Mouse (Mus musculus) adrenal gland, postnatal 10 days (tissue): Measurements from ENCODE around the gene Idnk. TPM values are rescaled to one million over a fixed set of nuclear protein-coding genes. Genes with fewer than 3 reads are reported as not detected.
A peak's percentile ranks its signal among the peaks of the same experiment; 100 is the strongest.
"Not testable (repeated sequence)": the region's sequence is repeated elsewhere in the genome, so short reads cannot be mapped to it uniquely, and the experiment has no call there.

Experiments
- DNase-seq: peaks from one replicate; pipeline ENCODE4 v3.0.0; 2021; ENCODE audit warnings: mixed read lengths
- total RNA-seq, 2 experiments: library from RNA; stranded (reverse); gene quantifications; 2 replicates each; pipeline ENCODE4 v1.2.3; 2021

Idnk gene
- total RNA-seq, 2 experiments from 2014 or later = 43.8 to 48.6 TPM

DNA sequence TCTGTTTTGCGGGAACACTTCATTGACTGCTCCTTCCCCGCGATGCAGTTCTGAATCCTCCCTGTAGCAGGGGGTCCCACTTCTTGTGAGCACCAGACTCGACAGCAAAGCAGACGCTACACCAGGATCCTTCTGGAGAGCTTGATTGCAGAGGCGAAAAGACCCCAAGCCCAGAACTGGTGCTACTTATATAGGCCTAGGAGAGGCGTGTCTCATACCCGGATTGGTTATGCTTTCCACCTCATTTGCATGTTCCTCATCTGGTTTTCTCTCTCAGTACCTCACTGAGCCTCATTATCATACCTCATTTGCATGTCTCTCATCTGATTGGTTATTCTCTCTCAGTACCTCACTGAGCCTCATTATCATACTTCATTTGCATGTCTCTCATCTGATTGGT lies 10.8 kb upstream of the Idnk start:
- DNase-seq = not testable (repeated sequence)

- DNase-seq = no peak
Observed at GRCm38 (mm10) chr13:58147760-58148159, 9.7 kb upstream of the Idnk start.

GRCm38 (mm10) chr13:58148256-58148831 lies 9.1 kb upstream of the Idnk start:
- peak; percentile 59 for DNase-seq

GRCm38 (mm10) chr13:58149033-58149558 lies 8.4 kb upstream of the Idnk start:
- DNase-seq = no peak

DNA sequence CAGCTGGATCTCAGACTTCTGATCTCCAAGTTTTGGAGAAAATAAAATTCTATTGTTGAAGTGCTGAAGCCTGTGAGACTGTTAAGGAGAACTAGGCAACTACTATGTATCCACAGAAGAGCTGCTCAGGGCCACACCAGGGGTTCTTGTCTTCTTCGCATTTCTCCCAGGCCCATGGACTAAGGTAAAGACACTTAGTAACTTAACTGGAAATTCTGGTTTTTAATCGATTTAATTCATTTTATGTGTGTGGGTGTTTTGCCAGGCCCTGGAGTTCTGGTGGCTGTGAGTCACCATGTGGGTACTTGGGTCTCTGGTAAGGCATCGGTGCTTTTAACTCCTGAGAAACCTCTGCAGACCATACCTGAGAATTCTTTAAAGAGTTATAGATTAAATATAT lies 7.8 kb upstream of the Idnk start:
- DNase-seq = no peak

- DNase-seq = no peak
Observed at GRCm38 (mm10) chr13:58150442-58150841, 7.0 kb upstream of the Idnk start.

- no peak for DNase-seq
Observed at GRCm38 (mm10) chr13:58156031-58156430, 1.4 kb upstream of the Idnk start.

- no peak for DNase-seq
Observed at GRCm38 (mm10) chr13:58157036-58157435, 413 bp upstream of the Idnk start.

DNA sequence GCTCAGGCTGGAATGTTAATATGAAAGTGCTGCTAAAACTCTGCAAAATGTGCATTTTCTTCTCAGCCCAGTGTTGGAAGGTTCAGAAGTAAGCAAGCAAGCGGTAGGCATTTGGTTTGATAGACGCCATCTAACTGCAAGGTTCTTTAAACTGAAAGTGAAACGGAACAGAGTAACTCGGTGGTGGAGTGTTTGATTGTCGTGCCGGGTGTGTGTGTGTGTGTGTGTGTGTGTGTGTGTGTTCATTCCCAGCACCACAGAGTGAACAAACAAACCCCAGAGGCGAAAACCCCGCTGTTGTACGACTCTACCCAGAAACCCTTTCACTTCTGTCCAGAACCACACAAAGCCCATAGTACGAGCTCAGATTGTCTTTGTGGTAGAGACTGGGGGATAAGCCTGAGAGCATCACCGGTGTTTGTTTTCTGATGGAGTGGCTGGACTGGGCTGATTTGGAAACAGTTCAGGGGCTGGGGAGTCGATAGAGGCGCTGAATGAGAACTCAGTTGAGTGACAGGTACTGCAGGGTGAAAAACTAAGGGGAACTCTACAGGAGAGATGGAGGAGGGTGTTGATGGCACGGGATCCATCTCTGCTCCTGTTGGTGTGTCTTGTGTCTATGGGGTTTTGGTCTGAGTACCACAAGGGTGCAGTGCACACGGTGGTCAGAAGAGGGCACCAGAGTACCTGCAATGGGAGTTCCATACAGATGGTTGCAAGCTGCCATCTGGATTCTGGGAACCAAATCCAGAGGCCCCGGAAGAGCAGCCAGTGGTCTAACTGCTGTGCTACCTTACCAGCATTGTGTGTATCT lies 857 bp downstream of the Idnk start:
- DNase-seq = peak; percentile 93

DNA sequence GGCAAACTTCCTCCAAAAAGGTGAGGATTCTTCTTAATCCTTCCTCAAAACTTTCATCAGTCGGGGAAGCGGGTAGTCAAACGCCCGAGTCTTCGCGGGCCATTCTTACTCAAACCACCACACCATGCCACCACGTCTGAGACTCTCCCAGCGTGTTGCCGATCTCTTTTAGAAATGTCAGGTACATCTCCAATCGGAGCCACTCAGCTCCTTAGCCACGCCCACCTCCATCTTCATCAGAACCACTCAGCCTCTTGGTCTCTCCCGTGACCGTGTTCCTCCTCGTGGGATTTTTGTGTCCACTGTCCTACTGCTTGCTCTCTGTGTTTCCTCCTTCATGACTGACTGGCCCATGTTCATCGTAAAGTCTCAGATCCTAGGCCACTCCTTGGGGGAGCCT lies 3.3 kb downstream of the Idnk start:
- DNase-seq = no peak

- DNase-seq = no peak
Observed at GRCm38 (mm10) chr13:58163343-58163742, 5.9 kb downstream of the Idnk start.

DNA sequence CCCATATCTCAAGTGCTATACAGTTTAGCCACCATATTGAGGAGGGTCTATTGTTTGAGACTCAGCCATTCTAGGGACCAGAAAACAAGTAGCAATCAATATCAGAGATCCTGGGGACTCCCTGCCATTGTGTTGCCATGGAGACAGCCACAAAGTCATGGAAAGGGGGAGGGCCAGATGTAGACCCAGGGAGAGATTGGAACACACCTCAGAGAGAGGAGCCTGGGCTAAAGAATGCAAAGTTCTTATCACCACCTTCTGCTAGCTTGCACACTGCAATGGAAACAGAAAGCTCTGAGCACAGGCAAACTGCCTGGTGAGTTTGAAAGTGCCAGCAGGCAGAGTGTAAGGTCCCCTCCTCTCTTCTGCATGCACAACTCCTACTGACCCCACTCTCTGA lies 10.7 kb downstream of the Idnk start:
- no peak for DNase-seq

- DNase-seq = no peak
Observed at GRCm38 (mm10) chr13:58176105-58176504, 18.7 kb downstream of the Idnk start.

DNA sequence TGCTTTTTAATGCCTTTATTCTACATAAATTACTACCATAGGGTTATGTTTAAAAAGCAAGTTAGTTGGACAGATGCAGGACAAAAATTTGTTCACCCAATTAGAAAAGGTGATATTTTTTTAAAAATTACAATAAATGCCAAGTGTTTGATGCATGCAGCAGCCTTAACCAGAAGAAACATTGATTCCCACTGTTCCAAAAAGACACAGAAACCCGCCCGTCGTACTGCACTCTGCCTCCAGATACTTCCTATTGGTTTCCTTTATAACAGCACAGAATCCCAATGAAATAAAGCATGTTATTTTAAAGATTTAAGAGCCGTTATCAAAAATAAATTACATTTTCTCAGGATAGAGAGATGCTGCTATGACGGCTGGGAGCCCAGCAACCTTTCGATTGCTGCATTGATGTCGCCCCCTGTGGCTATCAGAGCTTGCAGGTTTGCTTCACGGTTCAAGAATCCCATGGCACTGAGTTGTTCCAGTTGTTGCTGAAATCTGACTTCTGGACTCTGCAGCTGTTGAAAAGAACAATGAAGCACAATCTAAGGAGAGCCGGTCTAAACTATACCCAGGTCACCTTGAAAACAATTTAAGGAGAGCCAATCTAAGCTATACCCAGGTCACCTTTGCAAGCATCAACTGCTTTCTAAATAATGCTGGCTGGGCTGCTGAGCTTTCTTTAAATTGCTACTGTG lies 20.2 kb downstream of the Idnk start:
- peak; percentile 99 for DNase-seq

GRCm38 (mm10) chr13:58181607-58182551 lies 24.4 kb downstream of the Idnk start:
- no peak for DNase-seq

DNA sequence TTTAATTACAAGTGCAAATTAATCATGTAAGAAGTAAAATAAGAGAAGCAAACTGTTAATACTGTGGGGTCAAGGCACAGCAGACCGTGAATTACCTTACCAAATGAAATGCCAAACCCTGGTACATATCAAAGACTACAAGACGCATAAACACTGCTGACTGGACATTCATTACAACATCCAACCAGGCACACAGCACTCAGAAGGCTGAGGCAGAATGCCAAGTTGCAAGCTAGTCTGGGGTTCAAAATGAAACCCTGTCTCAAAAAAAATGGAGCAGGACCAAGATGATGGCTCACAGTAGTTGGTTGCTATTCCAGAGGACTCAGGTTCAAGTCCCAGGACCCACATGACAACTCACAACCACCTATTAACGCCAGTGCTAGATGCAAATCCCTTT lies 26.7 kb downstream of the Idnk start:
- peak; percentile 43 for DNase-seq

GRCm38 (mm10) chr13:58186281-58186680 lies 28.8 kb downstream of the Idnk start:
- no peak for DNase-seq

DNA sequence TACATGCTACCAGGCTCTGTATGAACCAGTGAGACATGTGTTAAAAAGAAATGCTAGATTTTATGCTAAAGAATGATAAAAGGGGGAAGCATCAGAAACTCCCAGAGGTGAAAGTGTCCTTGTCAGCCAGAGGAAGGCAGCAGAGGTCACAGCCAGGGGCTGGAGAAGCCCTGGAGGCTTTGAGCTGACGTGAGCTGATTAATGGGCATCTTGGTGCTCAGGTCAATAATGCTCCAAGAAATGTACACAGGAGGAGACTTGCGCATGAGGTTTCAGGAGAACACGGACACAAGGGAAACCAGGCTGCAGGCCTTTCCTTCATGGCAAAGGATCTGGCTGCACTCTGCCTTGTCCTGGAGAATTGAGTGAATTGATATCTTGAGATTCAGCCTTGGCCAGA lies 30.3 kb downstream of the Idnk start:
- DNase-seq = no peak

GRCm38 (mm10) chr13:58188412-58188811 lies 31.0 kb downstream of the Idnk start:
- peak; percentile 93 for DNase-seq

GRCm38 (mm10) chr13:58189473-58189872 lies 32.0 kb downstream of the Idnk start:
- no peak for DNase-seq

- no peak for DNase-seq
Observed at GRCm38 (mm10) chr13:58191516-58191915, 34.1 kb downstream of the Idnk start.

DNA sequence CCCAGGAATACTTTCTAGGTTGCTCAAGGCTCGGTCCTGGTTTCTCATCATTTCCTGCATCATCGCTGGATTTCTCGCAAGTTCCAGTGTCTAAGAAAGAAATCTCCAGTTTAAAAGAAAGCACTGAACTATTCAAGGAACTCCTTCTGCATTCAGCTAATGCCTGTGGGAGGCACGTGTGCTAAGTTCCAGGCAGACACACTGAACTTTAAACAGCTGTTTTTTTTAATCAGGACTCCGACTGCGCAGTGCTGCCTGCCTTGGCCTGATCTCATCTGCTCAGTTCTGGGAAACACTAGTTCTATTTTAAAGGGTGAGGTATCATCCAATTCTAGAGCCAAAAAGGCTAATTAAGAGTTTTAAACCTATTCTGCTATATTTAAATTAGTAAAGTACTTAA lies 34.7 kb downstream of the Idnk start:
- no peak for DNase-seq
